Mouse (Mus musculus): ENCODE data around the gene Camk1.

DNA sequence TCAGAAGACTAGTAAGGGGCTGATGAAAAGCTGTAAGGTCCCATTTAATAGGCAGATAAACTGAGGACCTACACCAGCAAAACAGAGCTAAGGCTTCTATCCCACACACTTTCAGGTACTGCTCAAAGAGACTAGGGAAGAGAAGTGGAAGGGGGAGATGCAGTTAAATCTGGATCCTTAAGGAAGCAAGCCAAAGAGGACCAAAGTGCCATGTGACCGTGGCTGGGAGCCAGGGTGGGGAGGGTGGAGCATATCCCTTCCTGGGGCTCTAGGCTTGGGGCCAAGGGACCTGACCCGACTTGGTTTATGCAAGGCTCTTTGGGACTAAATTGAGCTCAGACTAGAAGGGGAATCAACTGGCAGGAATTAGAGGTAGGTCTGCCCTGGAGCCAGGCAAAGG, 537 bp upstream of the Camk1 start:
- TF ChIP-seq CTCF (IDR thresholded peaks at IDR 0.05; ENCODE audit: control insufficient read depth, insufficient read depth, insufficient replicate concordance, low read depth, low read length) (no peak), POLR2A (IDR thresholded peaks at IDR 0.05; ENCODE audit: control insufficient read depth, low read depth, low read length) (no peak)

Measured in testis, adult 2 months (tissue).